Mouse (Mus musculus): Measurements from ENCODE around the gene Cacna1c.

The Cacna1c gene

GRCm38 (mm10) chr6:119096481-119096880, 99.7 kb downstream of the Cacna1c start:
- DNase-seq (ENCODE audit: low spot score in 2 of 2) = no peak

DNA sequence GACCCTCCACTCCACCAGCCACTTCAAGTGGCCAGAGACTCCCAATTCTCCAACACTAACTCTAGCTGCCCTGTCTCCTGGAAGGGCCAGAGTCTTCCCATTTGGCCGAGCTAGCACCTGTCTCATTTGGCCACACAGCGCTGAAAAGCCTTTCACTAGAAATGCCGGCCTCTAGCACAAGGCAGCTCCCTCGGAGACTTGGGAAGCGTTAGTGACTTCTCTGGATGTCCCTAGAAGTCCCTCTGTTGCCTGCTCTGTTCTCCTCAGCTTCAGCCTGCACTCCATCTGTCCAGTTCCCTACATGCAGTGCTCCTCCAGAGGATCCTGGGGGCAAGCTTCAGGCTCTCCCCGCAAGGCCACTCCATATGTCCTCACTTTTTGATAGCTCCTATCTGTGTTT, 101.1 kb downstream of the Cacna1c start:
- DNase-seq (ENCODE audit: low spot score in 2 of 2) = no peak

DNA sequence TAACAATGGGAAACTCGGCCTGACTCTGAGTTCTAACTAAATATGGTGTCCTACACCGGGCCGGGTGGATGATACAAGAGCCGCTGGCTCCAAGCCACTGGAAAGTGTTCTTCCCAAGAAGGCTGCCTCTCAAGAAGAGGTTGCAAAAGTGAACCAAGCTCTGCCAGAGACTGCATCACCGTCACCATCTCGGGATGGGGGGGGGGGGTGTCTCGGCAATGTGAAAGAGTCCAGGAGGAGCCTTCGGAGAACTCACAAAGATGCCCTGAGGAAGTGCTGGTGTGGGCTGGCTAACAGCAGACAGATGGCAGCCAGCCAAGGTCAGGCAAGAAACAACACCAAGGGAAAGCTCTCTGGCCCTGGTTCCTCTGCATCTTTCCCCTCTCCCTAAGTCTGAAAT, 107.0 kb downstream of the Cacna1c start:
- DNase-seq (ENCODE audit: low spot score in 2 of 2) = no peak

DNA sequence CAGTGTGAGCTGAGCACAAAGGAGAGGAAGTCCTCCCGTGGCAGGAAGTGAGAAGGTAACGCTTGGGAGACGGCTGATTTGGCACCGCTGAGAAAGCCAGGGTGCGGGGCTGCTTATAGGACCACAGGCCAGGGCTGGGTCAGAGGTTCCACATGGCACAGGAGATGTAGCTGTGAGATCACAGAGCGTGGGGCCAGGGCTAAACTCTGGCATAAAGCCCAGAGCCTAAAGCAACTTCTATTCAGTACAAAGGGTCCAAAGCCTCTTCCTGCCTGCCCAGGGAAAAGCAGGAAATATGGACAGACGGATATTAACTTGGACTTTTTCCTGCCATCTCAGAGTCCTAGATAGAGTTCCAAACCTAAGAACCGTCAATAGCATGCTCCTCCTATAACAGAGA, 107.8 kb downstream of the Cacna1c start:
- DNase-seq (ENCODE audit: low spot score in 2 of 2) = no peak

DNA sequence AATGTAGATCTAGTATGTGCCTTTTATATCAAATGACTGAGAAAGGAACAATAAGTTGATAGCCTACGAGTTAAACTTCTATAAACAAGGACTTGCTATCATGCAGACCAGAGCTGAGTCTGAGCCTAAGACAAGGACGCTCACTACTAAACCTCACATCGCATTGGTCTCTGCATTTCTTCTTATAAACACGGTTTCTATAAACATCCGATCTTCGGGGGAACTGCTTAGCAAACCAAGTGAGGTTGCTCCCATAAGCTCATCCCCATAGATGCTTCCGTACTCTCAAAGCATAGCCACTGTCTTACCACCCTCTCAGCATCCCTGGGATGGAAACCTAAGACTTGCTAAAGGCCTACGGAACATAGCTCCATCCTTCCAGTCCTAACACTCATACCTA, 108.3 kb downstream of the Cacna1c start:
- no peak for DNase-seq (ENCODE audit: low spot score in 2 of 2)

DNA sequence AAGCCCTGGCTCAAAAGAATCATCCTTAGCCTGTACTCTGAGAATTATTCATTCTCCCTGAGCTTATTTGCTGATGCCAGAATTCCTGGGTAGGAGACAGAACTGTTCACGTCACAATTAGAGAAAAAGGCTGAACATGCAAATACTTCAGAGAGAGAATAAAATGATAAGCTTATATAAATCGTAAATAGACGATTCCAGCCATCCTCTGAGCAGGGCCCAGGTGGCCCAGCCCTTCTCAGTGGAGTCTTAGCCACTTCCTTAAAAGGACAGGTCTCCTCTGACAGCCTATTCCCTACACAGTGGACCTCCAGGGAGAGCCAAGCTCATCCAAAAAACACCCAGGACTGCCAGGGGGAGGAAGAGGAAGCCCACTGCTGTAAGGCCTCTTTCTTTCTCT, 110.4 kb downstream of the Cacna1c start:
- DNase-seq (ENCODE audit: low spot score in 2 of 2) = no peak

DNA sequence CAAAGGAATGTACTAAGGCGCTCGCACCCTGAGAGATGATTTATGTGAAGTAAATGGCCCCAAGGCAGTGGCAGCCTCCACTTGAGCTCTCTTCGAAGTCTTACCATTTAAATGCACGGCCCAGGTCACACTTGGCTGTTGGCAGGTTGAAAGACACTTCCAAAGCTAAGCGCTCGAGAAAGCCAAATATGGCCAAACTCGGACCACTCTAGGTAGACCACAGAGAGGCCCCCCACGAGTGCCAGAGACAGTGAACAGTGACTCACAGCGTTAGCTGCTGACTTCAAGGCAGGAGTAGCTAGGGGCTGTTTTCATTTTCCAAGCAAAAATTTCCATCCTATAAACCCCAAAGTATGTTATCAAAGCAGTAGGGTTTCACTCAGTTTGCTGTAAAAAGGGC, 111.7 kb downstream of the Cacna1c start:
- DNase-seq (ENCODE audit: low spot score in 2 of 2) = no peak

GRCm38 (mm10) chr6:119083559-119083958, 112.7 kb downstream of the Cacna1c start:
- no peak for DNase-seq (ENCODE audit: low spot score in 2 of 2)

- DNase-seq (ENCODE audit: low spot score in 2 of 2) = no peak
Observed at GRCm38 (mm10) chr6:119082662-119083061, 113.6 kb downstream of the Cacna1c start.

DNA sequence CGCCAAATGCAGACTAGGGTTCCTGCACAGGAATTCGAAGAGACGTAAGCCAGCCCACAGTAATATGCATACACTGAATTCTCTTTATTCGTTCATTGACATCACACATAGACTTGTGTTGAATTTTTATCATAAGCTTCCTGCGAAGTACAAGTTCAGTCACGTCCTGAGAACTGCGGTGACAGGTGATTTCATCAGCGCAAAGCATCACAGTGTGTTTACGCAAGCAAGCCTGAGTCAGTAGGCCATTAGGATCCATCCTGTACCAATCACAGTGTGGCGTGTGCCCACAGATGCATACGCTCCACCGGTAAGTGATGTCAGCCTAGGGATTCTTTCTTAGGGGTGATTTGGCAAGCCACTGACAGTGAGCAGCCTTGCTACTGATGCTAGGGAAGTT, 114.6 kb downstream of the Cacna1c start:
- DNase-seq (ENCODE audit: low spot score in 2 of 2) = no peak

DNA sequence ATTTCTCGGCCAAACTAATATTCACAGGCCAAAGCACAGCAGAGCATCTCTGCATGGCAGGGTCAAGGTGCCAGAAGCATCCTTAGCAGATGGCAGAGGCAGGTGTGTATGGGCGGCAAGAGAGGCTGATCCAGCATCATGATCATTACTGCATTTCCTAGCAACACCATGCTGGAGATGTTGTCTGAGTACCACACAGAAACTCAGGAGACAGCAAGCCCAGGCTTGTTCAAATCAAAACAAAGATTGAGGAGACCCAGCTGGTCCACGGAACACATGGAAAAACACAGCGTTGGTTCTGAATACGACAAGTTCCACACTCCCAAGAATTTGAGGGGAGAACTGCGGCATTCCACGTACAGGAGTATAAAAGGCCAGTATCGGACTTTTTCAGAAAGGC, 116.6 kb downstream of the Cacna1c start:
- DNase-seq (ENCODE audit: low spot score in 2 of 2) = no peak

DNA sequence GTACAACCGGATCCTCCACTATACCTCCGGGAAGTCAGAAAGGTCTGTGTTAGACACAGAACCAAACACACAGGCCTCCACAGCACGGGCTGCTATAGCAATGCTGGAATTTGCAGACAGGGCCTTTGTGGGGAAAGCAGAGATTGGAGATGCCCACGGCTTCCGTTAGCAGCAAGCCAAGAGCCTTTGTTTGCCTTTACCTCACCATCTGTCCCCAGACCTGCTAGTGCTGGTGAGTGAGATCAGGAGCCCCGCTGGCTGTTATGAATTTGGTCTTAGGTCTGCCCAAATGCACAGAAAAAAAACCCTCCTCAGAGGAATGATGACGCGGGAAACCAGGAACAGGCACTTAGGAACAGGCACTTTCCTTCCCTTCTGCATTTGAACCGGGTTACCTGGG, 117.3 kb downstream of the Cacna1c start:
- no peak for DNase-seq (ENCODE audit: low spot score in 2 of 2)

- DNase-seq (ENCODE audit: low spot score in 2 of 2) = no peak
Observed at GRCm38 (mm10) chr6:119077231-119077630, 119.0 kb downstream of the Cacna1c start.

DNA sequence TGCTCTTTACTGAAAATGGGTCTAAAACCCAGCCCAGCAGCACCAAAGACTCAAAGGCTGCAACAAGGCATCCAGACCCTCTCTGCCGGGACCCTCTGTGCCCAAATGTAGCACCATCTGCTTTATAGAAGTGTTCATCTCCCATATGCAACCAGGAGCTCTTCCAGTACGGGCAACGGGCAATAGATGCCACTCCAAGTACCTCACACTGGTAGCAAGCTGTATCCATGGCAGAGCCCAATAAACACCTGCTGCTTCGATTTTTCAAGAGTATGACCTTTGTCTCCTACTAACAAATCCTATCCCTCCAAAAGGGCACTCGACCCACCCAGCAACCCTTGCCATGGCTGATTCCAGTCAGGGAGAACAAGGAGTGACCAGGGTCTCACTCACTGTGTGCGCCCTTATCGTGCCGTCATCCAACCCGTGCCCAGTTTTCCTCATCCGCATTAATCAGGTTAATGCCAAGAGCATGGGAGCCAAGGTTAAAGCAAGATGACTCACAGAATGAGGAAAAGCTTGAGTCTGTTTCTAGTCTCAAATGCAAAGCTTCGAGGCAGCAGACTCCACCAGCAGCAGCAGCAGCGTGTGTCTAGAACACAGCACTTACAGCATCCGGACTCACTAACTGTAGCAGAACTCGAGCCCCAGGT, 122.7 kb downstream of the Cacna1c start:
- DNase-seq (ENCODE audit: low spot score in 2 of 2) = no peak

GRCm38 (mm10) chr6:119072772-119073171, 123.4 kb downstream of the Cacna1c start:
- DNase-seq (ENCODE audit: low spot score in 2 of 2) = no peak

DNA sequence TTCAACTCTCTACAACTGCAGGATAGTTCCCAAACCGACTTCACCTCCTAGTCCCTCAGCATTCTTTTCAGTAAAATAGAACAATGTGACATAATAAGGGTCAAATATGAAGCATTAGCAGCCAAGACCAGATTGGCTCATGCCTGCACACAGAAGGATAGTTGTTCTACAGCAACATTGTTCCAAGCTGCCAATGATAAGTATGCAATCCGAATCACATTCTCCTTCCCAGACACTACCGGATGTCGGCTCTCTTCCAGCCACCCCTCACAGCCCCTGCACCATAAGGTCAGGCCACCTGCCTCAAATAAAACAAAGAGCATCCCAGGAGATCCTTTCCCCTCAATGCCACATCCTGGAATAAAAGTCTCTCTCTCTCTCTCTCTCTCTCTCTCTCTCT, 125.4 kb downstream of the Cacna1c start:
- DNase-seq (ENCODE audit: low spot score in 2 of 2) = no peak

GRCm38 (mm10) chr6:119070351-119070750, 125.9 kb downstream of the Cacna1c start:
- DNase-seq (ENCODE audit: low spot score in 2 of 2) = no peak

- DNase-seq (ENCODE audit: low spot score in 2 of 2) = no peak
Observed at GRCm38 (mm10) chr6:119069145-119069544, 127.1 kb downstream of the Cacna1c start.

DNA sequence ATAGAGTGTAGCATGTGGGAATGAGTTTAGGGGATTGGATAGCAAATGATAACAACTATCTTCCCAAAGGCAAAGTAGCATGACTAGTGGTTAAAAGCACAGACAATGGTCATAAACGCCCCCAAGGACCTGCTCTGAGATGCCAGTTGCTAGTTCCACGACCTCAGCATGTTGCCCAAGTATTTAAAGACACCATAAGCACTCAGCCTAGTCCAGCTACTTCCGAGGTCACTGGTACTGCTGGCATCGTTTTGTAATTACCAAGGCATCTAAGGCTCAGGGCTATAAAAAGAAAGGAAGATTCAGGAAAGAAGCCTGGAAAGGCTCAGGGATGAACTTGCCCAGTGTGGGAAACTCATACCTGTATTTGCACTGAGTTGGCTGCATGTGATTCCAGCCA, 127.6 kb downstream of the Cacna1c start:
- DNase-seq (ENCODE audit: low spot score in 2 of 2) = no peak

DNA sequence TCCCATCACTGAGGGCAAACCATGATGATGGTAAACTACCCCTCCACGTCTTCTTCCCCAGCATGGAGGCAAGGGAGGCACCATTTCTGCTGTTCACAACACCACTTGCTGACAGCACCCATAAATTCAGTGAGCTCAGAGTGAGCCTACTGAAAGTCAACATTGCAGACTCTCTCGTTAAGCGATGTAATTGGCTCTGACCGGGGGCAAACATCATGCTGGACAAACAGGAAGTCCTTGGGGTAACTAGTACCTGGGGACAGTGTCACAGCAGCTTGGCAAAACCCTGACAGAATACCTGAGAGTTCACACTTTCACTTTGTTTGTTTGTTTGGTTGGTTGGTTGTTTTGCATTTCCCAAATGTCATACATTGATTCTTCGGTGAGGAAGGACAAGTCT, 131.3 kb downstream of the Cacna1c start:
- no peak for DNase-seq (ENCODE audit: low spot score in 2 of 2)

DNA sequence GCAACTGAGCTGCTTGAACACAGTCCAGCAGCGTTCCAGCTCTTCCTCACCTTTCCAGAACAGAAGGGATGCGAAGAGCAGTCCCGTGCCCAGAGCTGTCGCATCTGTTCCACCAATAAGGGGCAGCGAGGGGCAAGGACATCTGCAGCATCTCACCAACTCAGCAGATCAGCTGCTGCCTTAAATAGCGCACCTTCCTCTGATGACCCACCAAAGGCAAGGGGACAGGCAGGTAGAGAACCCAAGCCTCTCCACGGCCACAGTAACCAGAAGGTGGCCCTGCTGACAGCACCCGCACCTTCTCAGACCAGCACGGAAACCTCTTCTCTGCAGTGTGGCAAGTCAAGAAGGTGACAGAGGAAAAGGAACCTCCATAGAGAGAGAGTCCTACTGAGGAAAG, 131.8 kb downstream of the Cacna1c start:
- no peak for DNase-seq (ENCODE audit: low spot score in 2 of 2)

- DNase-seq (ENCODE audit: low spot score in 2 of 2) = no peak
Observed at GRCm38 (mm10) chr6:119062695-119063094, 133.5 kb downstream of the Cacna1c start.

GRCm38 (mm10) chr6:119058896-119059295, 137.3 kb downstream of the Cacna1c start:
- DNase-seq (ENCODE audit: low spot score in 2 of 2) = no peak

- DNase-seq (ENCODE audit: low spot score in 2 of 2) = no peak
Observed at GRCm38 (mm10) chr6:119058461-119058860, 137.8 kb downstream of the Cacna1c start.

All from thymus, postnatal 10 days (tissue).